Comparison of ENCODE assay signal across 13 mouse cellular contexts in the genomic region with DNA sequence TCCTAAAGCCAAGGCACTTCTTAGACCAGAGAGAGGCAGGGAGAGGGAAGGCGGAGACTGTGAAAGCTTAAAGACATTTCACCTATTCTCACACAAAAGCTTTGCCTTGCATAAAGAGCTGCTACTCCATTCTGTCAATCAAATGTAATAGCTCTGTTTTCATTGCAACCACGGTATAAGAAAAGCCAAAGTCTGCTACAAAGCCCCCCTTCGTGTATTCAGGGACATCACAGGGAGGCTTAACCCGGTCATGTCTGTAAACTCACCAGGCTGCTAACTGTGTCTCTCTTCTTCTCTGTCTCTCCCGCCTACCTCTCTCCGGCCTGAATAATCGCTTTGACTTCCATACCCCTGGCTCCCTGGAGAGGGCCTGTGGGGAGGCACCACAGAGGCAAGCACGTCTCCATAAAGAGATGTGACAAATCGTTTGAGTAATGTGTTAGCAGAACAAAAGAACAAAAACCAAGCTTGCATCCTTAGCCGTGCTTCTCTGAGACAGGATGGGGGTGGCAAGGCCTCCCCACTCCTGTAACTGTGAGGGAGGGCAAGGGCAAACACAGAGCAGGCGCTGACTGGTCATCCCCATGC. TPM values are rescaled to one million over a fixed set of nuclear protein-coding genes. Genes with fewer than 3 reads are reported as not detected.
DNase-seq lines count a peak whose midpoint lies in the region; ATAC-seq and TF ChIP-seq lines count a peak whose summit lies in the region.
"Had no signal": no experiment of that assay in that cellular context is flagged by ENCODE, and none has a peak within 500 bp of the region (broad histone marks: within the 10 kb centered on the region; RNA-seq: fewer than 3 reads in every experiment).

No protein-coding gene starts in this region.

- WGBS in embryonic facial prominence, embryonic 12.5 days, result 7% methylated on average over 11 of the region's 11 CpGs
- WGBS in hindbrain, embryonic 14.5 days, result 2% methylated on average over 11 of the region's 11 CpGs
- WGBS in neural tube, embryonic 12.5 days, result 2% methylated on average over 11 of the region's 11 CpGs

- H3K4me3 ChIP-seq in embryonic facial prominence, embryonic 12.5 days, result no peak overlapping the region
- H3K4me3 ChIP-seq in hindbrain, embryonic 14.5 days (replicated peaks; ENCODE audit: low read length), result no peak overlapping the region
- H3K4me3 ChIP-seq in neural tube, embryonic 12.5 days, result no peak overlapping the region
- H3K4me3 ChIP-seq in gastrocnemius, adult 2 months, result no peak overlapping the region
- H3K4me3 ChIP-seq: heart, adult 2 months; left cerebral cortex, adult 2 months had no signal

- no peaks in the 10 kb centered on the region for H3K9me3 ChIP-seq in embryonic facial prominence, embryonic 12.5 days
- H3K9me3 ChIP-seq in hindbrain, embryonic 14.5 days (ENCODE audit: control insufficient read depth, low read length), result no peaks in the 10 kb centered on the region
- no peaks in the 10 kb centered on the region for H3K9me3 ChIP-seq in neural tube, embryonic 12.5 days
- H3K9me3 ChIP-seq: G1E had no signal

- peak; percentile 72; the same call in 1 of the 2 replicates for ATAC-seq in embryonic facial prominence, embryonic 12.5 days (ENCODE audit: insufficient number of reproducible peaks, insufficient read depth, low FRiP score, low TSS enrichment)
- ATAC-seq in hindbrain, embryonic 14.5 days (ENCODE audit: low FRiP score), result peak; percentile 73
- peak; percentile 95 for ATAC-seq in neural tube, embryonic 12.5 days (ENCODE audit: low FRiP score, low read depth)
- ATAC-seq: intestine, embryonic 16.5 days had no signal

- no peaks in the 10 kb centered on the region for H3K27me3 ChIP-seq in embryonic facial prominence, embryonic 12.5 days
- H3K27me3 ChIP-seq in hindbrain, embryonic 14.5 days (ENCODE audit: control insufficient read depth, insufficient read depth, low read length), result no peaks in the 10 kb centered on the region
- H3K27me3 ChIP-seq in neural tube, embryonic 12.5 days (replicated peaks), result no peaks in the 10 kb centered on the region

- peak; percentile 10 for DNase-seq in brain, adult 2 months (ENCODE audit: low read depth, low spot score)
- DNase-seq in hindbrain, embryonic 14.5 days (ENCODE audit: low spot score), result no peak
- no peak for DNase-seq in adipocyte (ENCODE audit: low spot score)
- no peak for DNase-seq in cerebellum, postnatal 36 days
- no peak for DNase-seq in gastrocnemius, adult 2 months
- DNase-seq: heart, adult 2 months; lung, adult 2 months; right cerebral cortex, postnatal 4 days had no signal

- TF ChIP-seq CTCF in gastrocnemius, adult 2 months (IDR thresholded peaks at IDR 0.05), result no peak

- 0 out of 2 replicates have a peak overlapping the region, but pooled peaks have one; percentile 6 for H3K27ac ChIP-seq in embryonic facial prominence, embryonic 12.5 days
- peak overlapping the region; percentile 1; the same call in 1 of the 2 replicates for H3K27ac ChIP-seq in hindbrain, embryonic 14.5 days
- H3K27ac ChIP-seq in neural tube, embryonic 12.5 days, result no peak overlapping the region
- H3K27ac ChIP-seq in gastrocnemius, adult 2 months, result no peak overlapping the region
- H3K27ac ChIP-seq: heart, adult 2 months; left cerebral cortex, adult 2 months had no signal

- H3K36me3 ChIP-seq in embryonic facial prominence, embryonic 12.5 days, result no peaks in the 10 kb centered on the region
- no peaks in the 10 kb centered on the region for H3K36me3 ChIP-seq in hindbrain, embryonic 14.5 days (replicated peaks; ENCODE audit: control insufficient read depth, insufficient read depth)
- no peaks in the 10 kb centered on the region for H3K36me3 ChIP-seq in neural tube, embryonic 12.5 days
- H3K36me3 ChIP-seq: G1E had no signal

- peaks cover 5% of the 10 kb centered on the region; the same call in 1 of the 2 replicates for H3K4me1 ChIP-seq in embryonic facial prominence, embryonic 12.5 days
- peaks cover 6% of the 10 kb centered on the region for H3K4me1 ChIP-seq in hindbrain, embryonic 14.5 days (replicated peaks; ENCODE audit: control insufficient read depth, insufficient read depth, low read length)
- H3K4me1 ChIP-seq in neural tube, embryonic 12.5 days, result peaks cover 22% of the 10 kb centered on the region

- 0 out of 2 replicates have a peak overlapping the region, but pooled peaks have one; percentile 3 for H3K4me2 ChIP-seq in embryonic facial prominence, embryonic 12.5 days (replicated peaks)
- peak overlapping the region; percentile 19 for H3K4me2 ChIP-seq in hindbrain, embryonic 14.5 days (replicated peaks)
- peak overlapping the region; percentile 39 for H3K4me2 ChIP-seq in neural tube, embryonic 12.5 days (replicated peaks)

- no peak overlapping the region for H3K9ac ChIP-seq in embryonic facial prominence, embryonic 12.5 days
- H3K9ac ChIP-seq in hindbrain, embryonic 14.5 days, result no peak overlapping the region
- H3K9ac ChIP-seq in neural tube, embryonic 12.5 days, result no peak overlapping the region

- intact Hi-C loops in gastrocnemius, adult 2 months (cut with DNase I), result no loop called here

RNA-seq across cellular contexts. Expression of a gene that starts 38.1 kb away (rescaled TPM):
- polyA plus RNA-seq in embryonic facial prominence, embryonic 12.5 days (2016; fragmentation: Nextera tagmentation; extraction: Ambion mirVana), result not detected in 2 replicates
- not detected in 2 replicates for polyA plus RNA-seq in hindbrain, embryonic 14.5 days (2014; fragmentation: Nextera tagmentation; extraction: Ambion mirVana)
- not detected in 2 replicates for polyA plus RNA-seq in neural tube, embryonic 12.5 days (2016; fragmentation: Nextera tagmentation; extraction: Ambion mirVana)
- total RNA-seq in gastrocnemius, adult 2 months (2021), result not detected
- polyA plus RNA-seq: G1E had no signal

Comparison
In these comparisons a context has a peak if more than half of its experiments do, and no peak if none do; other contexts are left out.
1. H3K27ac ChIP-seq: peak in embryonic facial prominence, embryonic 12.5 days (single experiment) and hindbrain, embryonic 14.5 days (single experiment); none in neural tube, embryonic 12.5 days (single experiment) and gastrocnemius, adult 2 months (single experiment).
2. Peak in every context shown above with its lines, with median percentiles within 50 percentile points of each other: ATAC-seq and H3K4me2 ChIP-seq.